ENCODE assay signal across 8 mouse cellular contexts in genomic region chr12:4906951-4907906, GRCm38 (mm10). TPM values are rescaled to one million over a fixed set of nuclear protein-coding genes. Genes with fewer than 3 reads are reported as not detected.
DNase-seq lines count a peak whose midpoint lies in the region; ATAC-seq and TF ChIP-seq lines count a peak whose summit lies in the region.

Ubxn2a (minus strand) TSS chr12:4907705.

- WGBS in forebrain, embryonic 11.5 days, result under 1% methylated on average over 122 of the region's 125 CpGs
- WGBS in heart, embryonic 16.5 days, result under 1% methylated on average over 123 of the region's 125 CpGs
- WGBS in liver, embryonic 15.5 days (ENCODE audit: insufficient replicate concordance), result under 1% methylated on average over 125 of the region's 125 CpGs
- WGBS in neural tube, embryonic 13.5 days, result under 1% methylated on average over 119 of the region's 125 CpGs

- no peaks in the 10 kb centered on the region for H3K27me3 ChIP-seq in CH12.LX (replicated peaks)
- no peaks in the 10 kb centered on the region for H3K27me3 ChIP-seq in forebrain, embryonic 11.5 days (ENCODE audit: control insufficient read depth, insufficient read depth, low read length)
- H3K27me3 ChIP-seq in heart, embryonic 16.5 days (ENCODE audit: control insufficient read depth, insufficient read depth, low read length), result no peaks in the 10 kb centered on the region
- H3K27me3 ChIP-seq in liver, embryonic 15.5 days, result no peaks in the 10 kb centered on the region
- H3K27me3 ChIP-seq in neural tube, embryonic 13.5 days, result no peaks in the 10 kb centered on the region
- no peaks in the 10 kb centered on the region for H3K27me3 ChIP-seq in testis, adult 2 months (ENCODE audit: control insufficient read depth, insufficient read depth, low read length)

- TF ChIP-seq POLR2A in CH12.LX (IDR thresholded peaks at IDR 0.05; ENCODE audit: low read depth, low read length), result peak; percentile 80
- peak; percentile 72; the same call in 1 of the 2 replicates for TF ChIP-seq POLR2A in testis, adult 2 months (IDR thresholded peaks at IDR 0.05; ENCODE audit: control insufficient read depth, low read depth, low read length)

- ATAC-seq in forebrain, embryonic 11.5 days (replicated peaks; ENCODE audit: low FRiP score), result peak; percentile 93
- peak; percentile 95 for ATAC-seq in heart, embryonic 16.5 days (replicated peaks; ENCODE audit: extremely low read depth, insufficient read depth, low FRiP score)
- peak; percentile 97 for ATAC-seq in liver, embryonic 15.5 days (ENCODE audit: insufficient read depth)
- peak; percentile 96 for ATAC-seq in neural tube, embryonic 13.5 days (ENCODE audit: low read depth)

- H3K36me3 ChIP-seq in CH12.LX (replicated peaks in 1 of 2; ENCODE audit: control insufficient read depth in 1 of 2, insufficient read depth in 1 of 2, low read length in 1 of 2), result peaks cover 3 to 16% of the 10 kb centered on the region in 2 experiments
- no peaks in the 10 kb centered on the region for H3K36me3 ChIP-seq in forebrain, embryonic 11.5 days (ENCODE audit: control insufficient read depth, insufficient read depth, low read length)
- no peaks in the 10 kb centered on the region for H3K36me3 ChIP-seq in heart, embryonic 16.5 days (ENCODE audit: control insufficient read depth, insufficient read depth)
- H3K36me3 ChIP-seq in liver, embryonic 15.5 days (replicated peaks), result peaks cover 18% of the 10 kb centered on the region
- no peaks in the 10 kb centered on the region for H3K36me3 ChIP-seq in neural tube, embryonic 13.5 days
- H3K36me3 ChIP-seq in testis, adult 2 months (ENCODE audit: control insufficient read depth, insufficient read depth, low read length), result no peaks in the 10 kb centered on the region; the same call in 1 of the 2 replicates

- TF ChIP-seq RAD21 in CH12.LX (IDR thresholded peaks at IDR 0.05; ENCODE audit: low read depth, low read length), result no peak

- TF ChIP-seq CTCF in CH12.LX (conservative IDR thresholded peaks at IDR 0.05 in 1 of 2, IDR thresholded peaks at IDR 0.05 in 1 of 2; ENCODE audit: low read depth in 2 of 2, low read length in 2 of 2), result no peak; a peak in 1 of 4 replicates
- TF ChIP-seq CTCF in testis, adult 2 months (IDR thresholded peaks at IDR 0.05; ENCODE audit: control insufficient read depth, insufficient read depth, insufficient replicate concordance, low read depth, low read length), result no peak

- peaks cover 2% of the 10 kb centered on the region for H3K9me3 ChIP-seq in CH12.LX (replicated peaks; ENCODE audit: low read length)
- no peaks in the 10 kb centered on the region for H3K9me3 ChIP-seq in forebrain, embryonic 11.5 days (ENCODE audit: control insufficient read depth, low read length)
- no peaks in the 10 kb centered on the region for H3K9me3 ChIP-seq in heart, embryonic 16.5 days (replicated peaks; ENCODE audit: control insufficient read depth, low read length)
- no peaks in the 10 kb centered on the region for H3K9me3 ChIP-seq in liver, embryonic 15.5 days (replicated peaks)
- H3K9me3 ChIP-seq in neural tube, embryonic 13.5 days, result no peaks in the 10 kb centered on the region

- in situ Hi-C loops in CH12.LX (cut with MboI; ENCODE audit: low pct_ligation_motif_present, low pct_unique_long_range_greater_than_20kb, low sequenced_read_pairs), result loop anchor here (25.0 kb wide), 1 partner anchor 1345 kb away; the partner anchor contains the start of gene Dtnb

- H3K9ac ChIP-seq in CH12.LX (ENCODE audit: insufficient read depth, low read depth), result peak within 1 kb of the TSS; percentile 82
- peak within 1 kb of the TSS; percentile 78 for H3K9ac ChIP-seq in forebrain, embryonic 11.5 days (ENCODE audit: low read length)
- peak within 1 kb of the TSS; percentile 96 for H3K9ac ChIP-seq in heart, embryonic 16.5 days (ENCODE audit: low read length)
- H3K9ac ChIP-seq in liver, embryonic 15.5 days, result peak within 1 kb of the TSS; percentile 97
- H3K9ac ChIP-seq in neural tube, embryonic 13.5 days, result peak within 1 kb of the TSS; percentile 91

- peak within 1 kb of the TSS; percentile 82 for H3K4me2 ChIP-seq in CH12.LX (ENCODE audit: insufficient read depth, low read depth, poor library complexity, severe bottlenecking)
- H3K4me2 ChIP-seq in forebrain, embryonic 11.5 days (ENCODE audit: low read depth, low read length, severe bottlenecking), result peak within 1 kb of the TSS; percentile 86
- H3K4me2 ChIP-seq in heart, embryonic 16.5 days (ENCODE audit: low read depth, low read length), result peak within 1 kb of the TSS; percentile 87
- peak within 1 kb of the TSS; percentile 89 for H3K4me2 ChIP-seq in liver, embryonic 15.5 days
- peak within 1 kb of the TSS; percentile 77 for H3K4me2 ChIP-seq in neural tube, embryonic 13.5 days

- peak within 1 kb of the TSS; percentile 74 to 91 (median 79) for H3K4me3 ChIP-seq in CH12.LX (replicated peaks in 1 of 3; ENCODE audit: low read depth in 2 of 3, low read length in 2 of 3, poor library complexity in 1 of 3)
- H3K4me3 ChIP-seq in forebrain, embryonic 11.5 days (ENCODE audit: low read depth, low read length), result peak within 1 kb of the TSS; percentile 63
- H3K4me3 ChIP-seq in heart, embryonic 16.5 days (ENCODE audit: low read length), result peak within 1 kb of the TSS; percentile 90
- H3K4me3 ChIP-seq in liver, embryonic 15.5 days (replicated peaks), result peak within 1 kb of the TSS; percentile 93
- peak within 1 kb of the TSS; percentile 72 for H3K4me3 ChIP-seq in neural tube, embryonic 13.5 days
- H3K4me3 ChIP-seq in testis, adult 2 months (ENCODE audit: control insufficient read depth, low read depth, low read length), result peak within 1 kb of the TSS; percentile 93

- peak within 1 kb of the TSS; percentile 87 for H3K27ac ChIP-seq in CH12.LX (ENCODE audit: insufficient read depth, low read depth)
- H3K27ac ChIP-seq in forebrain, embryonic 11.5 days (ENCODE audit: low read depth, low read length), result peak within 1 kb of the TSS; percentile 59
- peak within 1 kb of the TSS; percentile 88 for H3K27ac ChIP-seq in heart, embryonic 16.5 days (ENCODE audit: low read length)
- peak within 1 kb of the TSS; percentile 99 for H3K27ac ChIP-seq in liver, embryonic 15.5 days (replicated peaks)
- peak within 1 kb of the TSS; percentile 89 for H3K27ac ChIP-seq in neural tube, embryonic 13.5 days (replicated peaks)
- peak within 1 kb of the TSS; percentile 89 for H3K27ac ChIP-seq in testis, adult 2 months (ENCODE audit: control insufficient read depth, insufficient read depth, low read depth, low read length)

- TF ChIP-seq EP300 in CH12.LX (IDR thresholded peaks at IDR 0.05; ENCODE audit: low read length), result no peak

- peaks cover 10% of the 10 kb centered on the region; the same call in 1 of the 2 replicates for H3K79me2 ChIP-seq in CH12.LX (replicated peaks; ENCODE audit: control insufficient read depth, extremely low read depth, insufficient read depth, poor library complexity, severe bottlenecking)

- peak; percentile 87 for DNase-seq in CH12.LX (ENCODE audit: extremely low read depth)
- DNase-seq in c-Kit-positive CD71-positive TER-119-negative erythroid progenitor cells, embryonic 14.5 days (ENCODE audit: low read depth), result peak; percentile 86
- DNase-seq in forebrain, embryonic 11.5 days (ENCODE audit: low spot score), result peak; percentile 97
- peak; percentile 96 to 99 for DNase-seq in kidney, postnatal 36 days

- peaks cover 0 to 27% of the 10 kb centered on the region in 2 experiments; a peak in 2 of 4 replicates for H3K4me1 ChIP-seq in CH12.LX (ENCODE audit: control insufficient read depth in 1 of 2, insufficient read depth in 2 of 2)
- H3K4me1 ChIP-seq in forebrain, embryonic 11.5 days (replicated peaks; ENCODE audit: control insufficient read depth, insufficient read depth, low read length), result no peaks in the 10 kb centered on the region
- H3K4me1 ChIP-seq in heart, embryonic 16.5 days (ENCODE audit: control insufficient read depth, insufficient read depth, low read length), result no peaks in the 10 kb centered on the region
- H3K4me1 ChIP-seq in liver, embryonic 15.5 days (replicated peaks), result peaks cover 35% of the 10 kb centered on the region
- H3K4me1 ChIP-seq in neural tube, embryonic 13.5 days (replicated peaks), result peaks cover 11% of the 10 kb centered on the region; the same call in 1 of the 2 replicates
- peaks cover 6% of the 10 kb centered on the region for H3K4me1 ChIP-seq in testis, adult 2 months (ENCODE audit: control insufficient read depth, insufficient read depth, low read length)

- dilution Hi-C loops in CH12.LX (cut with MboI; ENCODE audit: extremely low pct_ligation_motif_present, extremely low pct_unique_long_range_greater_than_20kb, low sequenced_read_pairs), result no loop called here

TF ChIP-seq in CH12.LX, 34 proteins besides CTCF, POLR2A, EP300 and RAD21 (continues in another document):
- no peak for TF ChIP-seq ZKSCAN1 (IDR thresholded peaks at IDR 0.05; ENCODE audit: borderline replicate concordance, low read depth, low read length)
- peak; percentile 76; the same call in 1 of the 2 replicates for TF ChIP-seq ZMIZ1 (IDR thresholded peaks at IDR 0.05; ENCODE audit: low read depth, low read length)
- peak; percentile 90 for TF ChIP-seq UBTF (IDR thresholded peaks at IDR 0.05; ENCODE audit: low read depth, low read length)
- no peak for TF ChIP-seq E2F4 (IDR thresholded peaks at IDR 0.05; ENCODE audit: insufficient replicate concordance, low read depth, low read length)
- peak; percentile 64 for TF ChIP-seq TCF12 (IDR thresholded peaks at IDR 0.05; ENCODE audit: low read depth, low read length)
- 0 out of 2 replicates have a peak, but pooled peaks have one; percentile 4 for TF ChIP-seq RCOR1 (conservative IDR thresholded peaks at IDR 0.05; ENCODE audit: low read depth, low read length)
- TF ChIP-seq SIN3A (IDR thresholded peaks at IDR 0.05; ENCODE audit: low read length), result peak; percentile 5; the same call in 1 of the 2 replicates
- peak; percentile 41; the same call in 1 of the 2 replicates for TF ChIP-seq ELF1 (IDR thresholded peaks at IDR 0.05; ENCODE audit: low read depth, low read length)
- TF ChIP-seq CHD2 (IDR thresholded peaks at IDR 0.05; ENCODE audit: low read length), result no peak
- TF ChIP-seq JUN (IDR thresholded peaks at IDR 0.05; ENCODE audit: insufficient read depth, low read depth, low read length), result no peak
- peak; percentile 83 for TF ChIP-seq NELFE (IDR thresholded peaks at IDR 0.05; ENCODE audit: low read depth, low read length)
- TF ChIP-seq NRF1 (IDR thresholded peaks at IDR 0.05; ENCODE audit: low read depth, low read length), result peak; percentile 10; the same call in 1 of the 2 replicates
- peak; percentile 2; the same call in 1 of the 2 replicates for TF ChIP-seq MAX (IDR thresholded peaks at IDR 0.05; ENCODE audit: low read length)

RNA-seq across cellular contexts. Expression of gene Ubxn2a, which starts in this region (rescaled TPM):
- total RNA-seq in CH12.LX (2012; rRNA removed), result 15.2 and 19.5 TPM in 2 replicates
- total RNA-seq in CH12.LX (2014; rRNA removed), result 25.4 and 28.5 TPM in 2 replicates
- polyA plus RNA-seq in CH12.LX (2012; ENCODE audit: insufficient read length, low read depth), result 20.8 and 23.5 TPM in 2 replicates
- 30.0 and 34.7 TPM in 2 replicates for polyA plus RNA-seq in forebrain, embryonic 11.5 days (2014; fragmentation: Nextera tagmentation; extraction: Ambion mirVana)
- 31.7 and 32.7 TPM in 2 replicates for polyA plus RNA-seq in heart, embryonic 16.5 days (2015; fragmentation: Nextera tagmentation; extraction: Ambion mirVana)
- 24.9 and 26.9 TPM in 2 replicates for polyA plus RNA-seq in liver, embryonic 15.5 days (2015; fragmentation: Nextera tagmentation; extraction: Ambion mirVana)
- polyA plus RNA-seq in neural tube, embryonic 13.5 days (2015; fragmentation: Nextera tagmentation; extraction: Ambion mirVana), result 41.0 and 45.4 TPM in 2 replicates
- polyA plus RNA-seq in testis, adult 2 months (2012; rRNA removed), result 1.4 TPM in 2 replicates

Comparison
In these comparisons a context has a peak if more than half of its experiments do, and no peak if none do; other contexts are left out.
1. Peak in every context shown above with its lines: DNase-seq, ATAC-seq, H3K4me3 ChIP-seq and H3K27ac ChIP-seq.